18 mouse cellular contexts compared by ENCODE assay signal in the genomic region with DNA sequence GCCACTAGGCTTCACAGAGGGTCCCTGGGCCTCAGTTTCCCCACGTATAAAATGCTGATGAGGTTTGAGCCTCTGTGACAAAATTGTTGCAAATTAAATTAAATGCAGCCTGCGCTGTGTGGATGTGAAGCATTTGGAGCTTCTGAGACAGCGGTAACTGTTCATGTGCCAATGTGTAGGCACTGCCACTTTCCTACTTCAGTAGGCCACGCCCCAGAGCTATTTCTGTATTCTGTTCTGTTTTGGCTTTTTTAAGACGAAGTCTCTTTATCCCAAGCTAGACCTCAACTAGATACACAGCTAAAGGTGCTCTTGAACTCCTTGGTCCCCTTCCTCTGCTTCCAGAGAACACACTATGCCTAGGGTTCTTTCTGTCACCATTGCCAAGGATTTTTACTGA.
DNase-seq lines count a peak whose midpoint lies in the region; TF ChIP-seq lines count a peak whose summit lies in the region.
"Had no signal": no experiment of that assay in that cellular context is flagged by ENCODE, and none has a peak within 500 bp of the region (broad histone marks: within the 10 kb centered on the region; RNA-seq: fewer than 3 reads in every experiment).

No protein-coding gene starts in this region.

- peak; percentile 51 to 79 for DNase-seq in layer of hippocampus, adult 18-20 months (ENCODE audit: low spot score in 2 of 2)
- no peak for DNase-seq in layer of hippocampus, adult 9-10 months (ENCODE audit: low spot score)
- peak; percentile 45 to 70 for DNase-seq in layer of hippocampus, adult 2 months (ENCODE audit: low spot score in 2 of 2)
- DNase-seq in left cerebral cortex, postnatal 14 days (ENCODE audit: low spot score in 2 of 2) = peak; percentile 73 to 88
- DNase-seq in telencephalon, adult 2 months (ENCODE audit: low read depth, low spot score) = peak; percentile 94
- DNase-seq in Muller cell, postnatal 12 days (ENCODE audit: inconsistent ontology term) = no peak
- no peak for DNase-seq in adrenal gland, postnatal 4 days (ENCODE audit: low spot score in 2 of 2)
- DNase-seq: adrenal gland, postnatal 36 days; cerebellum, postnatal 25 days; heart, postnatal 14 days; kidney, postnatal 36 days; liver, postnatal 0 days; lung, postnatal 36 days; thymus, adult 2 months had no signal

- peak overlapping the region; percentile 98 for H3K27ac ChIP-seq in layer of hippocampus, adult 2 months
- H3K27ac ChIP-seq: embryonic facial prominence, embryonic 10.5 days; hindbrain, embryonic 14.5 days; midbrain, embryonic 12.5 days had no signal

- intact Hi-C loops in left cerebral cortex, postnatal 14 days (cut with DNase I) = loop anchor here (2.0 kb wide), 1 partner anchor 164 kb away; no protein-coding TSS in a partner anchor

- TF ChIP-seq CTCF in layer of hippocampus, adult 2 months (conservative IDR thresholded peaks at IDR 0.05) = no peak

- H3K4me3 ChIP-seq in layer of hippocampus, adult 2 months = no peak overlapping the region
- H3K4me3 ChIP-seq: embryonic facial prominence, embryonic 10.5 days; midbrain, embryonic 12.5 days; myocyte had no signal

Comparison
In these comparisons a context has a peak if more than half of its experiments do, and no peak if none do; other contexts are left out.
1. DNase-seq: peak in layer of hippocampus, adult 18-20 months (2 of 2), layer of hippocampus, adult 2 months (2 of 2), left cerebral cortex, postnatal 14 days (2 of 2) and telencephalon, adult 2 months (single experiment); none in layer of hippocampus, adult 9-10 months (single experiment), Muller cell, postnatal 12 days (single experiment) and adrenal gland, postnatal 4 days (0 of 2).